Mouse (Mus musculus) neural tube, embryonic 10.5 days (tissue): ENCODE measurements around the gene Prrc2b.

Experiments used
- DNase-seq: peaks from one replicate; pipeline ENCODE4 v3.0.0-alpha.2; 2017; ENCODE audit warnings: low spot score; ENCODE audit errors: extremely low spot score

Gene Prrc2b

DNA sequence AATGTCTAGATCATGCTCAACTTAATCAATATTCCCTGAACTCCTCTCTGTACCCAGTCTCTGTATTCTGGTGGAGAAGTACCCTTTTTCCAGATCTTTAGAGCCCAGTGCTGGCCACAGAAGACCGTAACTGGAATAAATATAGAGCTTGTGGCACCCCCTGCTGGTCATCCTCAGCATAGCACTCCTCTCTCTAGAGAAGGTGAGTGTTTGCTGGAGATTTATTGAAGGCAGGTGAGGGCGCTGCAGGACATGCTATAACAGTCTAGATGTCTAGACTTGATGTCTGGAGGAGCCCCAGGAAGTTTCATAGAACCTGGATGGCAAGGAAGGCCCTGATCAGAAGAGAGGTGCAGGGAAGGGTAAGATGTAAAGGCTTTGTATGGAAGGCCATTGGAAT is 16.8 kb upstream of the Prrc2b start:
- peak; percentile 84 for DNase-seq

- DNase-seq: peak; percentile 93
Measured at GRCm38 (mm10) chr2:32137667-32138266, 13.1 kb upstream of the Prrc2b start.

DNA sequence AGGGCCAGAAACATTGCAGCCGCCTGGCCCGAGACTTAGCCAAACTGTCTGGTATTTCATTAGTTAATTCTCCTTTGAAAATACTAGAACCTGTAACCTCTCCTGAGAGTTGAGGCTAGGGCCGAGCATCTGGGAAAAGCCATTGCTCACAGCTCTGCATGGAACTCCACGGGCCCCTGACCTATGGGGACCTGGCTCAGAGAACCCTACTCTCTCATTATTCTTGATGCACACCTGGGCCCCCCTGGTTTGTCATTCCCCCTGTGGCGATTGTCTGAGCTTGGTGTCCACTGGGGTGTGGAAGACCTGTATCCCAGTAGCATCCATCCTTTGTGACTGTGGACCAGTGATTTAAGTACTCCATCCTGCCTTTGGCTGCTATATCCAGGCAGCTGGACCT is 11.5 kb upstream of the Prrc2b start:
- DNase-seq: no peak

DNA sequence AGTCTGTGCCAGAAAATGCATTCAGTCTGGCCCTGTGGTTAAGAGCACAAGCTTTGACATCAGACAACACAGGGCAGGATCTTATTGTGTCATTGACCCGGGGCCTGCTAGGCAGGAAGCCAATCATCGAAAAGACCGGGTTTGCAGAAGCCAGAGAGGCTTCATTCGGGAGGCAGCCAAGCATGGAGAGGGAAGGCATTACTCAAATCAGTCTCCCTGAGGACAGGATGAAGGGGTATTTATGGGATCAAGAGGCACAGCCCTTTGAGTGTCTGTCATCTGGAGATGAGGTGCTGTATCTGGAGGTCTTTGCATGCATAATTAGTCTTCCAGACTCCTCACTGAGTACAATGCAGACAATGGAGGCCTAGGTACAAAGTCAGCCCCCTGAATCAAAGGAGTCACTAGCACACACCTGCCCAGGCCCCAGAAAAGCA is 10.4 kb upstream of the Prrc2b start:
- DNase-seq: no peak

GRCm38 (mm10) chr2:32141602-32142001 is 9.3 kb upstream of the Prrc2b start:
- DNase-seq: no peak

DNA sequence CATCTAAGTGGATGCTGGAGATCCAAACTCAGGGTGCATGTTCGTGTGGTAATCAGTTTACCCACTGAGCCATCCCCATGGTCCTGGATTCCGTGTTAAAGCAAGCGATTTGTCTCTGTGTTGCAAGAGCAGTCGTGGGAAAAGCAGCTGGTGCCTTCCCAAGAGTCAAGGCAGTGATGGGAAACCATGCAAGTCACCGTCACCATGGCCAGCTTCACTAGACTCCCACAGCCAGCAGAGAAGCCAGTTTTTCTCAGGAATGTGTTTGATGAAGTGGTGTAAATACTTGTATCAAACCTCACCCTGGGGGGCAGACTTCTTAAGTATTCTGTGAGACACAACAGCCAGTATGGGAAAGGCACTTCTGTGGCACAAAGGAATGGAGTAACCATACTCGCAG is 8.5 kb upstream of the Prrc2b start:
- DNase-seq: no peak

- DNase-seq: no peak
Measured at GRCm38 (mm10) chr2:32144633-32145032, 6.2 kb upstream of the Prrc2b start.

- no peak for DNase-seq
Measured at GRCm38 (mm10) chr2:32146617-32147162, 4.2 kb upstream of the Prrc2b start.

DNA sequence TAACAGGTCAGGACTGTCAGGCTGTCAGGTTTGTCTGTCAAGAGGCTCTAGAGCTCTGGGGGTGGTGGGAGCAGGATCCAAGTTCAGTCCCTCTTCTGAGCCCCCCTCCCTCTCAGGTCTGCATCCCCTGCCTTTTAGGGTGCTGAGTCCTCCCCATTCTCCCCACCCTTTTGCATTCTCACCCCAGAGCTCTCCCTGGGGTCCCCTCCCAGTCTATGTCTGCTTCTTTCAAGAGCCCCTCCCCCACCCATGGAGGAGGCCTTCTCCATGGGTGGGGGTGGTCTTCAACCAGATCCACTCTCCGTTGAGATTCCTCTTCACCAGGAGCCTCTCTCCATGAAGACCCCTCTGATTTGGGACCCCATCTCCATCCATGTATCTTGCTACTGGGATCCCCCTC is 747 bp upstream of the Prrc2b start:
- no peak for DNase-seq

DNA sequence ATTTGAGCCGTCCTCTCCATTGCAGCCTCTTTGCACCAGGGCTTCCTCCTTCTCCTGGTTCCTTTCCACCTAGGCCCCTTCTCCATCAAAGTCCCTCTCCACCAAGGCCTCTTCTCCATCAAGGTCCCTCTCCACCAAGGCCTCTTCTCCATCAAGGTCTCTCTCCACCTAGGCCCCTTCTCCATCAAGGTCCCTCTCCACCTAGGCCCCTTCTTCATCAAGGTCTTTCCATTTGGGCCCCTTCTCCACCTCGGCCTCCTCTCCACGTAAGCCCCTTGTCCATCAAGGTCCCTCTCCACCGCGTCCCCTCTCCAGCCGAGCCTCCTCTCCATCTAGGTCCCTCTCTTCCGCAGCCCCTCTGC is 339 bp upstream of the Prrc2b start:
- no peak for DNase-seq

DNA sequence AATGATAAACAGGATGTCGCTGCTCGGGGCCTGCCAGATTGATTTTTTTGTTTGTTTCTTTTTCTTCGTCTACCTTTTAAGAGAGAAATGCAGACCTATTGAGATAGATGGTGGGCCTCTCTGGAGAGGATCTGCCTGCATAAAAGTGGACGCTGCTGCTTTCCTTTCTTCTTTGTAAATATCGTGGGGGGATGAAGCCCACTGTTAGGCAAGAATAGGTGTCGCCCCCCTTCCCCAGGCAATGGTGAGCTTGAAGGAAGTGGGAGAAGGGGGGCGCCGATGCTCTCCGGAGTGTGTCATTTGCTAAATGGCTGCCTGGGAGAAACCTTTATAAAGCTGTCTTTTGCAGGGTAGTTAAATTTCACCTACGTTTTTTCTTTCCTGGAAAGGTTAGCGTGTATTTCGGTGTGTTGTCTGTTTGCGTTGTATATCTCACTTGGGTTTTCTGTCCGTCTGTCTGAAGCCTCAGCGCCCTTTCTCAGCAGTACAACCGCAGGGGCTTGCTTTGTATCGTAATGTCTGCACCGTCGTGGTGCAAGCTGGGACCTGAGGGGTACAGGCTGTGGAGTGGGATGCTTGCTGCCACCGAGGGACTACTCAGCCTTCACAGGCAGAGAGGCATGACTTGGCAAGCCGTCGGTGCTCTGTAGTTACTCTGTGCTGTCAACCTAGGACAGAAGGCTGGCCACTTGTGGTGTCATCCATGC is 931 bp downstream of the Prrc2b start:
- DNase-seq: peak; percentile 50

GRCm38 (mm10) chr2:32152367-32153034 is 1.6 kb downstream of the Prrc2b start:
- no peak for DNase-seq

GRCm38 (mm10) chr2:32153041-32153790 is 2.3 kb downstream of the Prrc2b start:
- no peak for DNase-seq

DNA sequence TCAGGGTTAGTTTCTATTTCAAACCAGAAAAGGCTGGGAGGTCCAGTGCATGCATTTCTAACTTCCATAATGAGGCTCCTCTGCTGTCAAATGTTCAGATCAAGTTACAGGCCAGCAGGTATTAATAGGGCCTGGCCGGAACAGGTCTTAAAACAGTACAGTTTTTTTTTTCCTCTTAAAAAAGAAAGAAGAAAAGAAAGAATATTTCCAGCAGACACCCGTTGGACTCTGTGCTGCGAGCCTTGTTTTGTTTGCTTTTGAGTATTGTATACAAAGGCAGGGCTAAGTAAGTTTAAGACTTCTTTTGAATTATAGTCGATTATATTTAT is 2.9 kb downstream of the Prrc2b start:
- DNase-seq: no peak

- DNase-seq: no peak
Measured at GRCm38 (mm10) chr2:32154334-32154997, 3.6 kb downstream of the Prrc2b start.

DNA sequence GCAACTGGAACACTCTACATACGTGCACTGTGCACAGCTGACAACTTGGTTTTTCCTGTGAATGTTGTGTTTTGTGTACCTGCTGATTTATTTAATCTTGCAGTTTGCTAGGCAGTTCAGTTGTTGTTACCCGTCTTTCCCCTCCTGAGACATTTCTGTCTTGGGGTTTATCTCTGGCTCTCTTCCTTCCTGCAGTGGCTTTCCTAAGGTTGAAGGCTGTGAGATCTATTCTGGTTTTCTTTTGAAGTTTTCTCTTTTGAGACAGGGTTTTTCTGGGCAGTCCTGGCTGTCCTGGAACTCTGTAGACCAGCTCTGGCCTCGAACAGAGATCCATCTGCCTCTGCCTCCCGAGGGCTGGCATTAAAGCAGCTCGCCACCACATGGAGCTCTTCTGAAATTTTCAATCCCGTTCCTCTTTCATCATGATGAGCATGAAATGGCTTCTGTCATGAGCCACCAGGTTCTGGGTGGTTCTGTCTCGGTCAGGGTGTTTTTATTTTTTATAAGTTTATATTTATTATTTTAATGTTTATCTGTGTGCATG is 4.2 kb downstream of the Prrc2b start:
- no peak for DNase-seq

GRCm38 (mm10) chr2:32155614-32156013 is 4.7 kb downstream of the Prrc2b start:
- DNase-seq: no peak

DNA sequence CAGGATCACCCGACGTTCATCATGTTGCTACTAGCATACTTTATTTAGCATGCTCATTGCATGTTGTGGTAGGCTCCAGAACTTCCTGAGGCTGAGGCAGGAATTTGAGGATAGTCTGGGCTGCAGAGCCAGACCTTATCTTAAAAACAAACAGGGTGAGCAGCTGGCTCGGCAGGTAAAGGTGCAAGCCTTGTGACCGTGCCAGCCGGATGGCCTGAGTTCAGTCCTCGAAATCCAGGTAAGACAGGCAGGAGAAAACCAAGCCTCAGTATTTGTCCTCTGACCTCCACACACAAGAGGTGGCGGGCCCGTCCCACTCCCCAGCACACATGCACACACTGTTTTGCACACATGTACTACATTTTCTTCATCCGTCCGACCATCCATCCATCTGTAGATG is 5.8 kb downstream of the Prrc2b start:
- no peak for DNase-seq

DNA sequence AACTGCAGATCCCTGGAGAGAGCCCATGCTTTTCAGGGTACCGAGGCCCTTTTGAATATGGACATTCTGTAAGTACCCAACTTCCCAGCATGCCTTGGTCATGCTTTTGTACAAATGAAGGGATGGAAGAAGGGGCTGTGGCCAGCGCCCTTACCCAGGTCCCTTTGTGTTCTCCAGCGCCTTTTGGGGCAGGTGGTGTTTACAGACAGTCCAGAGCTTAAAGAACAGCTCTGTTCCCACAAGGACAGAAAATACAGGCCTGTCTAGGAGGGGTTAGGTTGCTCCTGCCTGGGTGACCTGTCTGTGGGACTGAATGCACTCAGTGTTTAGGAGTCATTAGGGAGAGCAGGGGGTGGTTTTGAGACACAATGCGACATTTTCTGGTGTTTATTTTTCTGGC is 6.4 kb downstream of the Prrc2b start:
- no peak for DNase-seq

- DNase-seq: no peak
Measured at GRCm38 (mm10) chr2:32158616-32159239, 7.8 kb downstream of the Prrc2b start.

GRCm38 (mm10) chr2:32160525-32160924 is 9.6 kb downstream of the Prrc2b start:
- DNase-seq: no peak
